Mouse (Mus musculus) left cerebral cortex, postnatal 4 days (tissue): ENCODE data around the gene Sfmbt1. TPM values are rescaled to one million over a fixed set of nuclear protein-coding genes. Genes with fewer than 3 reads are reported as not detected.
"Not testable (repeated sequence)": the region's sequence is repeated elsewhere in the genome, so short reads cannot be mapped to it uniquely, and the experiment has no call there.

Experiments used
- DNase-seq: peaks from one replicate; pipeline ENCODE4 v3.0.0-alpha.2; 2022
- intact Hi-C: fragments of 180-260 bp; cut with DNase I; formaldehyde crosslinking; loops from one replicate; pipeline ENCODE4 v1.15.1; 2025
- total RNA-seq, 2 experiments: library from RNA; stranded (reverse); gene quantifications; 2 replicates each; pipeline ENCODE4 v1.2.3; 2021

Sfmbt1 gene
- total RNA-seq, 2 experiments from 2014 or later, result 28.3 to 32.4 TPM

- intact Hi-C loops, result loop anchor here (5.0 to 10.0 kb wide), 2 partner anchors 111 to 228 kb away; partner anchors contain the start of genes Itih1 and Tmem110
- DNase-seq, result no peak
These were observed 1.7 kb downstream of the Sfmbt1 start for GRCm38 (mm10) chr14:30716051-30716952.

- DNase-seq, result no peak
- intact Hi-C loops, result loop anchor here (5.0 to 10.0 kb wide), 2 partner anchors 110 to 228 kb away; partner anchors contain the start of genes Itih1 and Tmem110
These were observed 2.3 kb downstream of the Sfmbt1 start for GRCm38 (mm10) chr14:30716953-30717285.

GRCm38 (mm10) chr14:30718696-30719095 lies 4.0 kb downstream of the Sfmbt1 start:
- DNase-seq, result not testable (repeated sequence)
- intact Hi-C loops, result loop anchor here (5.0 to 10.0 kb wide), 2 partner anchors 109 to 226 kb away; partner anchors contain the start of genes Itih1 and Tmem110

- intact Hi-C loops, result loop anchor here (5.0 to 10.0 kb wide), 2 partner anchors 108 to 225 kb away; partner anchors contain the start of genes Itih1 and Tmem110
- no peak for DNase-seq
These were observed 4.9 kb downstream of the Sfmbt1 start for GRCm38 (mm10) chr14:30719514-30719913.

- intact Hi-C loops, result no loop called here
- no peak for DNase-seq
These were observed 7.2 kb downstream of the Sfmbt1 start for GRCm38 (mm10) chr14:30721850-30722249.

GRCm38 (mm10) chr14:30722406-30722805 lies 7.8 kb downstream of the Sfmbt1 start:
- intact Hi-C loops, result no loop called here
- no peak for DNase-seq

- DNase-seq, result no peak
- intact Hi-C loops, result no loop called here
These were observed 17.2 kb downstream of the Sfmbt1 start for GRCm38 (mm10) chr14:30731896-30732295.

GRCm38 (mm10) chr14:30734665-30735064 lies 20.0 kb downstream of the Sfmbt1 start:
- DNase-seq, result no peak
- intact Hi-C loops, result no loop called here

- DNase-seq, result no peak
- intact Hi-C loops, result no loop called here
These were observed 21.2 kb downstream of the Sfmbt1 start for GRCm38 (mm10) chr14:30735810-30736209.

- intact Hi-C loops, result no loop called here
- DNase-seq, result no peak
These were observed 21.8 kb downstream of the Sfmbt1 start for GRCm38 (mm10) chr14:30736413-30736812.

- no peak for DNase-seq
- intact Hi-C loops, result no loop called here
These were observed 29.2 kb downstream of the Sfmbt1 start for GRCm38 (mm10) chr14:30743891-30744290.

GRCm38 (mm10) chr14:30746160-30746559 lies 31.5 kb downstream of the Sfmbt1 start:
- no peak for DNase-seq
- intact Hi-C loops, result no loop called here

GRCm38 (mm10) chr14:30757239-30757638 lies 42.6 kb downstream of the Sfmbt1 start:
- intact Hi-C loops, result no loop called here
- DNase-seq, result no peak

GRCm38 (mm10) chr14:30761211-30761610 lies 46.6 kb downstream of the Sfmbt1 start:
- intact Hi-C loops, result no loop called here
- DNase-seq, result no peak

GRCm38 (mm10) chr14:30762131-30762903 lies 47.7 kb downstream of the Sfmbt1 start:
- no peak for DNase-seq
- intact Hi-C loops, result no loop called here

GRCm38 (mm10) chr14:30762904-30763568 lies 48.4 kb downstream of the Sfmbt1 start:
- no peak for DNase-seq
- intact Hi-C loops, result no loop called here

- intact Hi-C loops, result no loop called here
- DNase-seq, result no peak
These were observed 70.0 kb downstream of the Sfmbt1 start for GRCm38 (mm10) chr14:30784614-30785013.

- no peak for DNase-seq
These were observed 74.8 kb downstream of the Sfmbt1 start for GRCm38 (mm10) chr14:30789471-30789870.

GRCm38 (mm10) chr14:30792871-30793270 lies 78.2 kb downstream of the Sfmbt1 start:
- intact Hi-C loops, result no loop called here

More at GRCm38 (mm10) chr14:30789471-30789870, 74.8 kb downstream of the Sfmbt1 start:
- intact Hi-C loops, result no loop called here

GRCm38 (mm10) chr14:30801756-30802155 lies 87.1 kb downstream of the Sfmbt1 start:
- intact Hi-C loops, result no loop called here
- DNase-seq, result no peak

More at GRCm38 (mm10) chr14:30792871-30793270, 78.2 kb downstream of the Sfmbt1 start:
- no peak for DNase-seq

GRCm38 (mm10) chr14:30821136-30821535 lies 106.5 kb downstream of the Sfmbt1 start:
- intact Hi-C loops, result loop anchor here (10.0 kb wide), 1 partner anchor 64 kb away; the partner anchor contains the start of gene Itih4
- no peak for DNase-seq
